Mouse (Mus musculus) small intestine, adult 2 months (tissue): ENCODE data around the gene Asgr1. TPM values are rescaled to one million over a fixed set of nuclear protein-coding genes. Genes with fewer than 3 reads are reported as not detected.
"Not testable (repeated sequence)": the region's sequence is repeated elsewhere in the genome, so short reads cannot be mapped to it uniquely, and the experiment has no call there.

Experiments
- H3K27ac ChIP-seq: fragments of 200-500 bp; 2 replicates; pipeline ENCODE4 v1.5.1; 2012; ENCODE audit warnings: low read depth, low read length, control low read depth, inconsistent platforms; ENCODE audit not compliant: insufficient read depth
- H3K27me3 ChIP-seq: fragments of 200-500 bp; 2 replicates; pipeline ENCODE4 v1.6.1; 2012; ENCODE audit warnings: mild to moderate bottlenecking, moderate library complexity, low read length, inconsistent platforms; ENCODE audit not compliant: control insufficient read depth, insufficient read depth
- H3K36me3 ChIP-seq: fragments of 200-500 bp; 2 replicates; pipeline ENCODE4 v1.6.1; 2012; ENCODE audit warnings: mild to moderate bottlenecking, low read length, control low read depth, inconsistent platforms; ENCODE audit not compliant: control insufficient read depth, insufficient read depth
- H3K4me1 ChIP-seq: fragments of 200-500 bp; 2 replicates; pipeline ENCODE4 v1.6.1; 2012; ENCODE audit warnings: low read length, inconsistent platforms, mixed read lengths; ENCODE audit not compliant: control insufficient read depth, insufficient read depth, insufficient read length
- H3K4me3 ChIP-seq: fragments of 200-500 bp; 2 replicates; pipeline ENCODE4 v1.5.1; 2012; ENCODE audit warnings: low read depth, mild to moderate bottlenecking, control low read depth, inconsistent platforms, low read length, moderate library complexity
- CTCF ChIP-seq: fragments of 200-500 bp; IDR thresholded peaks from 2 replicates; pipeline ENCODE4 v1.5.1; 2012; ENCODE audit warnings: low read depth, mild to moderate bottlenecking, control low read depth, inconsistent platforms, low read length, moderate library complexity, mixed read lengths; ENCODE audit not compliant: insufficient replicate concordance, insufficient read length; ENCODE audit errors: extremely low read depth
- POLR2A ChIP-seq: fragments of 200-500 bp; IDR thresholded peaks from 2 replicates; pipeline ENCODE4 v1.6.1; 2012; ENCODE audit warnings: low read depth, mild to moderate bottlenecking, control low read depth, inconsistent platforms, low read length, moderate library complexity
- WGBS: fragments of 180-500 bp; shearing (Covaris S2); methylation state at CpG from one replicate; pipeline ENCODE4 v1.1.7; 2018; 5-methylcytosine and 5-hydroxymethylcytosine counted together
- polyA plus RNA-seq: library from polyadenylated mRNA; depleted of rRNA; stranded (reverse); fragments of >200 nt; gene quantifications from 2 replicates; pipeline ENCODE4 v1.2.3, GENCODE M21; 2012

Asgr1 gene
- polyA plus RNA-seq, 1 experiment: not detected

GRCm38 (mm10) chr11:70014051-70014450 is 39.8 kb upstream of the Asgr1 start:
- H3K27ac ChIP-seq: no peak overlapping the region
- H3K4me1 ChIP-seq: peaks cover 2% of the 10 kb centered on the region; the same call in 1 of the 2 replicates
- TF ChIP-seq POLR2A: no peak
- no peak for TF ChIP-seq CTCF
- 73% methylated on average over 5 of the region's 5 CpGs for WGBS
- H3K27me3 ChIP-seq: no peaks in the 10 kb centered on the region
- no peak overlapping the region for H3K4me3 ChIP-seq
- H3K36me3 ChIP-seq: peaks cover 35% of the 10 kb centered on the region

GRCm38 (mm10) chr11:70014880-70015558 is 38.9 kb upstream of the Asgr1 start, which contains the start of gene Acadvl:
Gene Acadvl, minus strand, starts transcription at chr11:70015411.
- Histone ChIP-seq H3K4me1 (peaks cover 2% of the 10 kb centered on the region; the same call in 1 of the 2 replicates), H3K27ac (peak within 1 kb of the TSS; percentile 32), H3K27me3 (no peaks in the 10 kb centered on the region), H3K36me3 (peaks cover 29% of the 10 kb centered on the region), H3K4me3 (peak within 1 kb of the TSS; percentile 81)
- under 1% methylated on average over 35 of the region's 35 CpGs for WGBS
- TF ChIP-seq POLR2A: peak; percentile 42; the same call in 1 of the 2 replicates
- no peak for TF ChIP-seq CTCF

GRCm38 (mm10) chr11:70015677-70016076 is 38.2 kb upstream of the Asgr1 start:
- Histone ChIP-seq H3K27me3 (no peaks in the 10 kb centered on the region), H3K27ac (no peak overlapping the region), H3K4me1 (peaks cover 2% of the 10 kb centered on the region; the same call in 1 of the 2 replicates), H3K4me3 (no peak overlapping the region), H3K36me3 (peaks cover 24% of the 10 kb centered on the region)
- no peak for TF ChIP-seq POLR2A
- TF ChIP-seq CTCF: no peak
- 61% methylated on average over 6 of the region's 6 CpGs for WGBS

- not testable (repeated sequence) for H3K27ac ChIP-seq, H3K27me3 ChIP-seq, H3K4me3 ChIP-seq, H3K4me1 ChIP-seq
- 79% methylated on average over 2 of the region's 2 CpGs for WGBS
- H3K36me3 ChIP-seq: peaks cover 20% of the 10 kb centered on the region
Observed at GRCm38 (mm10) chr11:70016177-70016576, 37.7 kb upstream of the Asgr1 start.

- 87% methylated on average over 3 of the region's 3 CpGs for whole genome bisulfite sequencing
- H3K4me3 ChIP-seq: no peak within 1 kb of the TSS
Observed at GRCm38 (mm10) chr11:70016669-70017068, 37.2 kb upstream of the Asgr1 start, which contains the start of gene Dlg4. Gene Dlg4, plus strand, starts transcription at chr11:70016942.

GRCm38 (mm10) chr11:70017199-70017767 is 36.6 kb upstream of the Asgr1 start:
- Histone ChIP-seq H3K27ac (no peak overlapping the region), H3K36me3 (peaks cover 10% of the 10 kb centered on the region; the same call in 1 of the 2 replicates), H3K4me1 (peaks cover 2% of the 10 kb centered on the region; the same call in 1 of the 2 replicates), H3K4me3 (no peak overlapping the region), H3K27me3 (no peaks in the 10 kb centered on the region)
- TF ChIP-seq CTCF (no peak), POLR2A (no peak)
- WGBS: 53% methylated on average over 7 of the region's 7 CpGs

More at GRCm38 (mm10) chr11:70016669-70017068, 37.2 kb upstream of the Asgr1 start, which contains the start of gene Dlg4:
- Histone ChIP-seq H3K4me1 (peaks cover 2% of the 10 kb centered on the region; the same call in 1 of the 2 replicates), H3K27me3 (no peaks in the 10 kb centered on the region), H3K36me3 (peaks cover 16% of the 10 kb centered on the region), H3K27ac (no peak within 1 kb of the TSS)
- TF ChIP-seq CTCF (no peak), POLR2A (no peak)
